Mouse (Mus musculus): ENCODE data around the gene Gm20671.

GRCm38 (mm10) chr5:32854818-32855217, 27.9 kb upstream of the Gm20671 start:
- TF ChIP-seq POLR2A (IDR thresholded peaks at IDR 0.05; ENCODE audit: low read depth, low read length) = no peak
- no peak for TF ChIP-seq CTCF (IDR thresholded peaks at IDR 0.05; ENCODE audit: borderline replicate concordance, insufficient read depth, low read length)
